ENCODE assay signal across 9 mouse cellular contexts in the genomic region with DNA sequence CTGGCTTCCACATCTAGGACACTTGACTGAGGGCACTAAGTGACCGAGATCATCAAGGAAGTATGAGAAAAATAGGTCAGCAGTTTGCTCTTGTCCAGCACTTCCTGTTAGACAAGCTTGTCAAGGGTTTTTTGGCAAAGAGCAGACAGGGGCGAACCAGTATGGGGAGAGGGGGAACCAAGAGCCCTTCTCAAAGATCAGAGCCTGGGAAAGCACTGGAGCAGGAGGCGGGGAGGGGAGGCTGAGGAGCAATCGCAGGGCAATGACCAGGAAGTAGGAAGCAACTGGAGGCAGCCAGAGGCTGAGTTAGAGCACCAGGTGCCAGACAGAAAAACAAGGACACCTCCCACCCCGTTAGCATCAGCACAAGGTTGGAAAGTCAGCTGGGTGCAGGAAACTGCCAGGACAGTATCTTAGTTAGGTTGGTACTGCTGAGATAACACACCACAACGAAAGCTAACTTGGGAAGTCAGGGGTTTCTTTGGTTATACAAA. TPM values are rescaled to one million over a fixed set of nuclear protein-coding genes. Genes with fewer than 3 reads are reported as not detected.
DNase-seq lines count a peak whose midpoint lies in the region; ATAC-seq lines count a peak whose summit lies in the region.
"Had no signal": no experiment of that assay in that cellular context is flagged by ENCODE, and none has a peak within 500 bp of the region (broad histone marks: within the 10 kb centered on the region; RNA-seq: fewer than 3 reads in every experiment).

No protein-coding gene starts in this region.

- H3K9me3 ChIP-seq in midbrain, embryonic 13.5 days = no peaks in the 10 kb centered on the region
- H3K9me3 ChIP-seq in midbrain, embryonic 10.5 days (replicated peaks) = no peaks in the 10 kb centered on the region
- no peaks in the 10 kb centered on the region for H3K9me3 ChIP-seq in heart, embryonic 14.5 days (ENCODE audit: control insufficient read depth, low read length)
- no peaks in the 10 kb centered on the region for H3K9me3 ChIP-seq in liver, embryonic 11.5 days (ENCODE audit: control insufficient read depth, low read length)
- H3K9me3 ChIP-seq in midbrain, embryonic 14.5 days (ENCODE audit: control insufficient read depth, low read length) = no peaks in the 10 kb centered on the region
- H3K9me3 ChIP-seq: neural tube, embryonic 12.5 days had no signal

- no peaks in the 10 kb centered on the region for H3K27me3 ChIP-seq in midbrain, embryonic 13.5 days
- H3K27me3 ChIP-seq in midbrain, embryonic 10.5 days (ENCODE audit: low read depth, poor library complexity, severe bottlenecking) = no peaks in the 10 kb centered on the region
- H3K27me3 ChIP-seq in heart, embryonic 14.5 days (ENCODE audit: control insufficient read depth, insufficient read depth, low read length) = 0 out of 2 replicates have a peak, but pooled peaks cover 3% of the 10 kb centered on the region
- no peaks in the 10 kb centered on the region for H3K27me3 ChIP-seq in liver, embryonic 11.5 days (replicated peaks; ENCODE audit: control insufficient read depth, insufficient read depth, low read length)
- H3K27me3 ChIP-seq in midbrain, embryonic 14.5 days (ENCODE audit: control insufficient read depth, insufficient read depth, low read length) = no peaks in the 10 kb centered on the region
- H3K27me3 ChIP-seq: neural tube, embryonic 12.5 days had no signal

- no peaks in the 10 kb centered on the region for H3K36me3 ChIP-seq in midbrain, embryonic 13.5 days
- peaks cover 30% of the 10 kb centered on the region for H3K36me3 ChIP-seq in midbrain, embryonic 10.5 days
- H3K36me3 ChIP-seq in heart, embryonic 14.5 days (ENCODE audit: control insufficient read depth, insufficient read depth, low read length) = no peaks in the 10 kb centered on the region
- no peaks in the 10 kb centered on the region for H3K36me3 ChIP-seq in liver, embryonic 11.5 days (ENCODE audit: control insufficient read depth, insufficient read depth, low read length)
- no peaks in the 10 kb centered on the region for H3K36me3 ChIP-seq in midbrain, embryonic 14.5 days (ENCODE audit: control insufficient read depth, insufficient read depth, low read length)

- no peak for ATAC-seq in midbrain, embryonic 13.5 days
- ATAC-seq in heart, embryonic 14.5 days (ENCODE audit: insufficient number of reproducible peaks, insufficient read depth, low FRiP score, low read depth) = no peak
- ATAC-seq in liver, embryonic 11.5 days (replicated peaks; ENCODE audit: low FRiP score) = no peak
- ATAC-seq in megakaryocyte-erythroid progenitor cell, adult 5-6 weeks (replicated peaks; ENCODE audit: low FRiP score, low TSS enrichment, poor library complexity, severe bottlenecking) = 0 out of 2 replicates have a peak, but pooled peaks have one; percentile 25
- ATAC-seq in midbrain, embryonic 14.5 days (ENCODE audit: low FRiP score, low TSS enrichment) = no peak

- DNase-seq in midbrain, embryonic 10.5 days (ENCODE audit: low spot score) = no peak
- no peak for DNase-seq in liver, embryonic 11.5 days (ENCODE audit: low spot score)
- no peak for DNase-seq in left cerebral cortex, postnatal 25 days (ENCODE audit: low spot score in 2 of 2)
- DNase-seq in left cerebral cortex, adult 8-10 months (ENCODE audit: low spot score in 2 of 2) = no peak
- no peak for DNase-seq in midbrain, embryonic 14.5 days

- H3K9ac ChIP-seq in midbrain, embryonic 13.5 days (replicated peaks) = peak overlapping the region; percentile 10; the same call in 1 of the 2 replicates
- H3K9ac ChIP-seq in heart, embryonic 14.5 days (ENCODE audit: low read length) = 0 out of 2 replicates have a peak overlapping the region, but pooled peaks have one; percentile 12
- H3K9ac ChIP-seq in liver, embryonic 11.5 days (ENCODE audit: low read depth, low read length) = no peak overlapping the region
- no peak overlapping the region for H3K9ac ChIP-seq in midbrain, embryonic 14.5 days (replicated peaks; ENCODE audit: low read length)
- H3K9ac ChIP-seq: neural tube, embryonic 12.5 days had no signal

- 60% methylated on average over 6 of the region's 6 CpGs for WGBS in midbrain, embryonic 13.5 days
- 63% methylated on average over 6 of the region's 6 CpGs for WGBS in midbrain, embryonic 10.5 days
- WGBS in heart, embryonic 14.5 days = 28% methylated on average over 6 of the region's 6 CpGs
- 18% methylated on average over 6 of the region's 6 CpGs for WGBS in liver, embryonic 11.5 days
- 63% methylated on average over 6 of the region's 6 CpGs for WGBS in midbrain, embryonic 14.5 days

- H3K4me1 ChIP-seq in midbrain, embryonic 13.5 days (replicated peaks) = peaks cover 86% of the 10 kb centered on the region
- H3K4me1 ChIP-seq in midbrain, embryonic 10.5 days = peaks cover 95% of the 10 kb centered on the region
- peaks cover 50 to 62% of the 10 kb centered on the region in 2 experiments for H3K4me1 ChIP-seq in heart, embryonic 14.5 days (ENCODE audit: control insufficient read depth in 2 of 2, insufficient read depth in 2 of 2, low read length in 2 of 2)
- peaks cover 71% of the 10 kb centered on the region for H3K4me1 ChIP-seq in liver, embryonic 11.5 days (replicated peaks; ENCODE audit: control insufficient read depth, insufficient read depth, low read length)
- peaks cover 58% of the 10 kb centered on the region for H3K4me1 ChIP-seq in midbrain, embryonic 14.5 days (ENCODE audit: control insufficient read depth, insufficient read depth, low read length)

- intact Hi-C loops in left cerebral cortex, postnatal 25 days (cut with DNase I) = no loop called here

- no peak overlapping the region for H3K4me2 ChIP-seq in midbrain, embryonic 13.5 days (replicated peaks)
- H3K4me2 ChIP-seq in heart, embryonic 14.5 days (ENCODE audit: low read length) = no peak overlapping the region
- H3K4me2 ChIP-seq in liver, embryonic 11.5 days = peak overlapping the region; percentile 21; the same call in 1 of the 2 replicates
- no peak overlapping the region for H3K4me2 ChIP-seq in midbrain, embryonic 14.5 days (ENCODE audit: low read length)
- H3K4me2 ChIP-seq: neural tube, embryonic 12.5 days had no signal

- H3K27ac ChIP-seq in midbrain, embryonic 13.5 days = 0 out of 2 replicates have a peak overlapping the region, but pooled peaks have one; percentile 10
- H3K27ac ChIP-seq in midbrain, embryonic 10.5 days (replicated peaks) = no peak overlapping the region
- peak overlapping the region; percentile 6 to 28; a peak in 2 of 4 replicates for H3K27ac ChIP-seq in heart, embryonic 14.5 days (replicated peaks in 1 of 2; ENCODE audit: control insufficient read depth in 1 of 2, insufficient read depth in 1 of 2, low read depth in 2 of 2, low read length in 2 of 2)
- no peak overlapping the region for H3K27ac ChIP-seq in liver, embryonic 11.5 days (ENCODE audit: low read depth, low read length)
- H3K27ac ChIP-seq in midbrain, embryonic 14.5 days (replicated peaks; ENCODE audit: low read depth, low read length) = no peak overlapping the region
- H3K27ac ChIP-seq: neural tube, embryonic 12.5 days had no signal

- H3K4me3 ChIP-seq in midbrain, embryonic 13.5 days (replicated peaks) = no peak overlapping the region
- no peak overlapping the region for H3K4me3 ChIP-seq in midbrain, embryonic 10.5 days
- H3K4me3 ChIP-seq in heart, embryonic 14.5 days (ENCODE audit: control insufficient read depth in 1 of 2, insufficient read depth in 1 of 2, low read depth in 1 of 2, low read length in 2 of 2) = no peak overlapping the region
- H3K4me3 ChIP-seq in liver, embryonic 11.5 days (ENCODE audit: low read depth, low read length) = no peak overlapping the region
- H3K4me3 ChIP-seq in midbrain, embryonic 14.5 days (replicated peaks; ENCODE audit: low read depth, low read length) = no peak overlapping the region
- H3K4me3 ChIP-seq: neural tube, embryonic 12.5 days had no signal

RNA-seq across cellular contexts. Expression of a gene that starts 8.2 kb away (rescaled TPM):
- 12.7 and 15.4 TPM in 2 replicates for polyA plus RNA-seq in midbrain, embryonic 13.5 days (2015; fragmentation: Nextera tagmentation; extraction: Ambion mirVana)
- 11.4 and 13.3 TPM in 2 replicates for polyA plus RNA-seq in midbrain, embryonic 10.5 days (2016; fragmentation: Nextera tagmentation; extraction: Ambion mirVana)
- 3.6 and 4.1 TPM in 2 replicates for polyA plus RNA-seq in heart, embryonic 14.5 days (2014; fragmentation: Nextera tagmentation; extraction: Ambion mirVana)
- 6.0 and 6.6 TPM in 2 replicates for polyA plus RNA-seq in liver, embryonic 11.5 days (2014; fragmentation: Nextera tagmentation; extraction: Ambion mirVana)
- total RNA-seq in megakaryocyte-erythroid progenitor cell, adult 5-6 weeks (2014; fragmentation: Nextera tagmentation) = 9.0 and 15.9 TPM in 2 replicates
- total RNA-seq in megakaryocyte-erythroid progenitor cell, adult 5-6 weeks (2017) = 5.0 and 7.5 TPM in 2 replicates
- 10 to 100 TPM; 11.0 to 11.8 TPM for total RNA-seq in left cerebral cortex, postnatal 25 days (2021)
- 10 to 100 TPM in 2 of 4 experiments, 1 to 10 TPM in 2; 9.1 to 11.0 (median 9.8) TPM for total RNA-seq in left cerebral cortex, adult 8-10 months (2022)
- polyA plus RNA-seq in midbrain, embryonic 14.5 days (2014; fragmentation: Nextera tagmentation; extraction: Ambion mirVana) = 14.1 and 16.4 TPM in 2 replicates

RNA-seq across cellular contexts. Expression of a gene that starts 23.5 kb away (rescaled TPM):
- 27.9 and 29.0 TPM in 2 replicates for polyA plus RNA-seq in midbrain, embryonic 13.5 days (2015; fragmentation: Nextera tagmentation; extraction: Ambion mirVana)
- 9.2 and 11.9 TPM in 2 replicates for polyA plus RNA-seq in midbrain, embryonic 10.5 days (2016; fragmentation: Nextera tagmentation; extraction: Ambion mirVana)
- 3.7 and 4.6 TPM in 2 replicates for polyA plus RNA-seq in heart, embryonic 14.5 days (2014; fragmentation: Nextera tagmentation; extraction: Ambion mirVana)
- 2.2 and 2.8 TPM in 2 replicates for polyA plus RNA-seq in liver, embryonic 11.5 days (2014; fragmentation: Nextera tagmentation; extraction: Ambion mirVana)
- not detected in 2 replicates for total RNA-seq in megakaryocyte-erythroid progenitor cell, adult 5-6 weeks (2014; fragmentation: Nextera tagmentation)
- total RNA-seq in megakaryocyte-erythroid progenitor cell, adult 5-6 weeks (2017) = 0.52 TPM in 1 of 2 replicates, not detected in the other
- 10 to 100 TPM; 29.6 to 33.2 TPM for total RNA-seq in left cerebral cortex, postnatal 25 days (2021)
- 10 to 100 TPM; 28.5 to 30.9 (median 28.8) TPM for total RNA-seq in left cerebral cortex, adult 8-10 months (2022)
- polyA plus RNA-seq in midbrain, embryonic 14.5 days (2014; fragmentation: Nextera tagmentation; extraction: Ambion mirVana) = 37.8 and 45.1 TPM in 2 replicates

Comparison
In these comparisons a context has a peak if more than half of its experiments do, and no peak if none do; other contexts are left out.
1. H3K27ac ChIP-seq: peak in midbrain, embryonic 13.5 days (single experiment) and heart, embryonic 14.5 days (2 of 2); none in midbrain, embryonic 10.5 days (single experiment), liver, embryonic 11.5 days (single experiment) and midbrain, embryonic 14.5 days (single experiment).
2. H3K9ac ChIP-seq: peak in midbrain, embryonic 13.5 days (single experiment) and heart, embryonic 14.5 days (single experiment); none in liver, embryonic 11.5 days (single experiment) and midbrain, embryonic 14.5 days (single experiment).